Mouse (Mus musculus) stomach, postnatal 0 days (tissue): ENCODE data around the gene Rab13. TPM values are rescaled to one million over a fixed set of nuclear protein-coding genes. Genes with fewer than 3 reads are reported as not detected.

Experiments
- ATAC-seq: fragments of 200-750 bp; cut with Nextera tagmentation; 2 replicates; pipeline ENCODE4 v1.8.0; 2017; ENCODE audit not compliant: low FRiP score, low TSS enrichment
- DNase-seq: peaks from one replicate; pipeline ENCODE4 v3.0.0-alpha.2; 2016; ENCODE audit warnings: low spot score
- H3K27ac ChIP-seq: fragments of 300-500 bp; sonication (generic); replicated peaks from 2 replicates; pipeline ENCODE4 v1.5.1; 2014; ENCODE audit warnings: mild to moderate bottlenecking, control low read depth
- H3K27me3 ChIP-seq: fragments of 300-500 bp; sonication (generic); 2 replicates; pipeline ENCODE4 v1.6.1; 2014; ENCODE audit warnings: low read length; ENCODE audit not compliant: control insufficient read depth, insufficient read depth
- H3K36me3 ChIP-seq: fragments of 300-500 bp; sonication (generic); 2 replicates; pipeline ENCODE4 v1.6.1; 2014; ENCODE audit warnings: low read length, mixed read lengths; ENCODE audit not compliant: control insufficient read depth, insufficient read depth
- H3K4me1 ChIP-seq: fragments of 300-500 bp; sonication (generic); replicated peaks from 2 replicates; pipeline ENCODE4 v1.6.1; 2014; ENCODE audit warnings: antibody characterized with exemption; ENCODE audit not compliant: control insufficient read depth, insufficient read depth
- H3K4me2 ChIP-seq: fragments of 300-500 bp; sonication (generic); replicated peaks from 2 replicates; pipeline ENCODE4 v1.6.1; 2014; ENCODE audit warnings: low read depth, mild to moderate bottlenecking, control low read depth, moderate library complexity
- H3K4me3 ChIP-seq: fragments of 300-500 bp; sonication (generic); 2 replicates; pipeline ENCODE4 v1.5.1; 2014; ENCODE audit warnings: low read depth, low read length, control low read depth
- H3K9ac ChIP-seq: fragments of 300-500 bp; sonication (generic); 2 replicates; pipeline ENCODE4 v1.6.1; 2014; ENCODE audit warnings: mild to moderate bottlenecking, low read length, control low read depth, mixed read lengths
- H3K9me3 ChIP-seq: fragments of 300-500 bp; sonication (generic); 2 replicates; pipeline ENCODE4 v1.6.1; 2016; ENCODE audit warnings: low read length; ENCODE audit not compliant: control insufficient read depth
- CTCF ChIP-seq: IDR thresholded peaks from 2 replicates; pipeline ENCODE4 v1.5.1; 2016; ENCODE audit warnings: antibody characterized with exemption, low read depth, mild to moderate bottlenecking, moderate library complexity
- EP300 ChIP-seq: optimal IDR thresholded peaks from 2 replicates; pipeline ENCODE3; 2016; ENCODE audit warnings: antibody characterized with exemption
- WGBS: fragments of 180-500 bp; shearing (Covaris S2); extraction: QIAGEN DNeasy Blood & Tissue Kit; methylation state at CpG from one replicate; pipeline ENCODE4 v1.1.7; 2014; 5-methylcytosine and 5-hydroxymethylcytosine counted together
- polyA plus RNA-seq: library from polyadenylated mRNA; unstranded; fragments of >200 nt; fragmentation: Nextera tagmentation; extraction: Ambion mirVana; gene quantifications from 2 replicates; pipeline ENCODE4 v1.2.1, GENCODE M21; 2015

Gene Rab13
- polyA plus RNA-seq, 1 experiment from 2014 or later: 17.8 TPM

- Histone ChIP-seq H3K27ac (peak overlapping the region; percentile 97), H3K9me3 (no peaks in the 10 kb centered on the region), H3K4me3 (peak overlapping the region; percentile 83; the same call in 1 of the 2 replicates), H3K4me1 (0 out of 2 replicates have a peak, but pooled peaks cover 4% of the 10 kb centered on the region), H3K4me2 (no peak overlapping the region), H3K9ac (no peak overlapping the region), H3K36me3 (peaks cover 15% of the 10 kb centered on the region), H3K27me3 (no peaks in the 10 kb centered on the region)
- DNase-seq: no peak
- no peak for ATAC-seq
- 91% methylated on average over 20 of the region's 20 CpGs for WGBS
- TF ChIP-seq EP300 (no peak), CTCF (no peak)
Observed at GRCm38 (mm10) chr3:90266901-90267775, 53.6 kb downstream of the Rab13 start.

- Histone ChIP-seq H3K4me2 (no peak overlapping the region), H3K4me3 (no peak overlapping the region), H3K27ac (no peak overlapping the region), H3K4me1 (0 out of 2 replicates have a peak, but pooled peaks cover 4% of the 10 kb centered on the region), H3K36me3 (peaks cover 11% of the 10 kb centered on the region), H3K27me3 (no peaks in the 10 kb centered on the region), H3K9ac (no peak overlapping the region), H3K9me3 (no peaks in the 10 kb centered on the region)
- DNase-seq: no peak
- WGBS: 97% methylated on average over 11 of the region's 11 CpGs
- no peak for TF ChIP-seq EP300
- no peak for TF ChIP-seq CTCF
- no peak for ATAC-seq
Observed at GRCm38 (mm10) chr3:90268190-90268589, 54.7 kb downstream of the Rab13 start.

- Histone ChIP-seq H3K27me3 (no peaks in the 10 kb centered on the region), H3K4me2 (no peak overlapping the region), H3K36me3 (peaks cover 7% of the 10 kb centered on the region; the same call in 1 of the 2 replicates), H3K4me1 (0 out of 2 replicates have a peak, but pooled peaks cover 4% of the 10 kb centered on the region), H3K4me3 (no peak overlapping the region), H3K27ac (no peak overlapping the region), H3K9me3 (no peaks in the 10 kb centered on the region), H3K9ac (no peak overlapping the region)
- TF ChIP-seq CTCF: no peak
- TF ChIP-seq EP300: no peak
- no peak for ATAC-seq
- WGBS: 86% methylated on average over 16 of the region's 16 CpGs
- no peak for DNase-seq
Observed at GRCm38 (mm10) chr3:90268971-90269370, 55.5 kb downstream of the Rab13 start.

GRCm38 (mm10) chr3:90270784-90271183 is 57.3 kb downstream of the Rab13 start:
- WGBS: 89% methylated on average over 8 of the region's 8 CpGs
- Histone ChIP-seq H3K36me3 (peaks cover 7% of the 10 kb centered on the region; the same call in 1 of the 2 replicates), H3K4me2 (no peak overlapping the region), H3K9me3 (no peaks in the 10 kb centered on the region), H3K27me3 (no peaks in the 10 kb centered on the region), H3K27ac (no peak overlapping the region), H3K4me3 (no peak overlapping the region), H3K9ac (no peak overlapping the region), H3K4me1 (0 out of 2 replicates have a peak, but pooled peaks cover 4% of the 10 kb centered on the region)
- no peak for ATAC-seq
- no peak for DNase-seq
- TF ChIP-seq CTCF (no peak), EP300 (no peak)

- no peak overlapping the region for H3K27ac ChIP-seq
- DNase-seq (no peak), ATAC-seq (no peak)
- H3K4me3 ChIP-seq: no peak overlapping the region
- no peak for TF ChIP-seq EP300
- no peak for TF ChIP-seq CTCF
- H3K27me3 ChIP-seq: no peaks in the 10 kb centered on the region
- H3K36me3 ChIP-seq: peaks cover 7% of the 10 kb centered on the region
- H3K4me2 ChIP-seq: no peak overlapping the region
- no peaks in the 10 kb centered on the region for H3K9me3 ChIP-seq
- no peak overlapping the region for H3K9ac ChIP-seq
- WGBS: 57% methylated on average over 9 of the region's 9 CpGs
- no peaks in the 10 kb centered on the region for H3K4me1 ChIP-seq
Observed at GRCm38 (mm10) chr3:90272170-90272569, 58.7 kb downstream of the Rab13 start.

GRCm38 (mm10) chr3:90273855-90274254 is 60.4 kb downstream of the Rab13 start:
- no peak overlapping the region for H3K9ac ChIP-seq
- TF ChIP-seq CTCF (no peak), EP300 (no peak)
- no peak overlapping the region for H3K4me2 ChIP-seq
- H3K27me3 ChIP-seq: no peaks in the 10 kb centered on the region
- H3K4me1 ChIP-seq: no peaks in the 10 kb centered on the region
- no peaks in the 10 kb centered on the region for H3K9me3 ChIP-seq
- H3K36me3 ChIP-seq: peaks cover 7% of the 10 kb centered on the region; the same call in 1 of the 2 replicates
- no peak overlapping the region for H3K27ac ChIP-seq
- no peak overlapping the region for H3K4me3 ChIP-seq
- WGBS: 92% methylated on average over 22 of the region's 22 CpGs
- no peak; the same call in 1 of the 2 replicates for ATAC-seq
- no peak for DNase-seq
